Mouse (Mus musculus) gastrocnemius, postnatal 25 days (tissue): ENCODE data around the gene Naglu. TPM values are rescaled to one million over a fixed set of nuclear protein-coding genes. Genes with fewer than 3 reads are reported as not detected.

Experiments
- DNase-seq: peaks from one replicate; pipeline ENCODE4 v3.0.0; 2022
- total RNA-seq, 2 experiments: library from RNA; stranded (reverse); gene quantifications; 1 replicate in 1 of 2; 2 replicates in 1 of 2; pipeline ENCODE4 v1.2.3; 2021

Naglu gene
- total RNA-seq, 2 experiments from 2014 or later, result 3.3 to 3.9 TPM

GRCm38 (mm10) chr11:101083083-101083697 is 13.4 kb downstream of the Naglu start:
- no peak for DNase-seq

- DNase-seq, result no peak
Measured at GRCm38 (mm10) chr11:101084246-101084645, 14.4 kb downstream of the Naglu start.

GRCm38 (mm10) chr11:101084811-101085210 is 15.0 kb downstream of the Naglu start:
- no peak for DNase-seq

- DNase-seq, result no peak
Measured at GRCm38 (mm10) chr11:101085617-101086322, 16.0 kb downstream of the Naglu start.

GRCm38 (mm10) chr11:101086323-101086674 is 16.5 kb downstream of the Naglu start:
- DNase-seq, result no peak

GRCm38 (mm10) chr11:101086756-101087681 is 17.2 kb downstream of the Naglu start, which contains the start of gene Mlx:
TSS of gene Mlx (plus strand) at chr11:101087277.
- peak; percentile 88 for DNase-seq

GRCm38 (mm10) chr11:101087682-101088055 is 17.9 kb downstream of the Naglu start:
- DNase-seq, result no peak

- DNase-seq, result no peak
Measured at GRCm38 (mm10) chr11:101089931-101090330, 20.1 kb downstream of the Naglu start.

- no peak for DNase-seq
Measured at GRCm38 (mm10) chr11:101094930-101095313, 25.1 kb downstream of the Naglu start.

- peak; percentile 93 for DNase-seq
Measured at GRCm38 (mm10) chr11:101095314-101096024, 25.7 kb downstream of the Naglu start, which contains the start of gene Psmc3ip. TSS of gene Psmc3ip (minus strand) at chr11:101095436.

GRCm38 (mm10) chr11:101098231-101098630 is 28.4 kb downstream of the Naglu start:
- no peak for DNase-seq

GRCm38 (mm10) chr11:101103011-101103410 is 33.2 kb downstream of the Naglu start:
- no peak for DNase-seq

GRCm38 (mm10) chr11:101109351-101109750 is 39.5 kb downstream of the Naglu start:
- no peak for DNase-seq

- no peak for DNase-seq
Measured at GRCm38 (mm10) chr11:101110708-101111107, 40.9 kb downstream of the Naglu start.

- no peak for DNase-seq
Measured at GRCm38 (mm10) chr11:101111178-101111577, 41.4 kb downstream of the Naglu start.

GRCm38 (mm10) chr11:101112186-101112585 is 42.4 kb downstream of the Naglu start:
- no peak for DNase-seq

- no peak for DNase-seq
Measured at GRCm38 (mm10) chr11:101115564-101115963, 45.8 kb downstream of the Naglu start.

GRCm38 (mm10) chr11:101118105-101118504 is 48.3 kb downstream of the Naglu start:
- DNase-seq, result no peak

- DNase-seq, result no peak
Measured at GRCm38 (mm10) chr11:101119131-101119760, 49.4 kb downstream of the Naglu start.

GRCm38 (mm10) chr11:101119761-101120544 is 50.1 kb downstream of the Naglu start, which contains the start of the genes Retreg3 and Tubg1:
TSS of gene Retreg3 (minus strand) at chr11:101119893.
TSS of gene Tubg1 (plus strand) at chr11:101119938.
- peak; percentile 99 for DNase-seq
